Mouse (Mus musculus) heart, embryonic 13.5 days (tissue): ENCODE results near the gene Rpl36. TPM values are rescaled to one million over a fixed set of nuclear protein-coding genes. Genes with fewer than 3 reads are reported as not detected.
"Not testable (repeated sequence)": the region's sequence is repeated elsewhere in the genome, so short reads cannot be mapped to it uniquely, and the experiment has no call there.

Source experiments
- ATAC-seq: fragments of 200-750 bp; cut with Nextera tagmentation; 2 replicates; pipeline ENCODE4 v1.8.0; 2017; ENCODE audit warnings: moderate TSS enrichment; ENCODE audit not compliant: insufficient number of reproducible peaks, low FRiP score, low TSS enrichment; ENCODE audit errors: extremely low read depth
- H3K27ac ChIP-seq: fragments of 300-500 bp; sonication (generic); replicated peaks from 2 replicates; pipeline ENCODE4 v1.5.1; 2015; ENCODE audit warnings: moderate library complexity, mild to moderate bottlenecking, inconsistent platforms
- H3K27me3 ChIP-seq: fragments of 300-500 bp; sonication (generic); replicated peaks from 2 replicates; pipeline ENCODE4 v1.6.1; 2015; ENCODE audit warnings: mild to moderate bottlenecking, inconsistent platforms
- H3K36me3 ChIP-seq: fragments of 300-500 bp; sonication (generic); 2 replicates; pipeline ENCODE4 v1.6.1; 2015; ENCODE audit warnings: mild to moderate bottlenecking, inconsistent platforms
- H3K4me1 ChIP-seq: fragments of 300-500 bp; sonication (generic); 2 replicates; pipeline ENCODE4 v1.6.1; 2015; ENCODE audit warnings: inconsistent platforms
- H3K4me2 ChIP-seq: fragments of 300-500 bp; sonication (generic); 2 replicates; pipeline ENCODE4 v1.6.1; 2015; ENCODE audit warnings: inconsistent platforms, mild to moderate bottlenecking, moderate library complexity
- H3K4me3 ChIP-seq: fragments of 300-500 bp; sonication (generic); 2 replicates; pipeline ENCODE4 v1.5.1; 2015; ENCODE audit warnings: moderate library complexity, mild to moderate bottlenecking, inconsistent platforms
- H3K9ac ChIP-seq: fragments of 300-500 bp; sonication (generic); 2 replicates; pipeline ENCODE4 v1.6.1; 2015; ENCODE audit warnings: inconsistent platforms, mild to moderate bottlenecking, moderate library complexity
- H3K9me3 ChIP-seq: fragments of 300-500 bp; sonication (generic); 2 replicates; pipeline ENCODE4 v1.6.1; 2016; ENCODE audit warnings: inconsistent platforms
- WGBS: fragments of 180-500 bp; shearing (Covaris S2); methylation state at CpG from one replicate; pipeline ENCODE4 v1.1.7; 2015; ENCODE audit warnings: mixed read lengths; 5-methylcytosine and 5-hydroxymethylcytosine counted together
- polyA plus RNA-seq: library from polyadenylated mRNA; unstranded; fragments of >200 nt; fragmentation: Nextera tagmentation; extraction: Ambion mirVana; gene quantifications from 2 replicates; pipeline ENCODE4 v1.2.1, GENCODE M21; 2015

Gene Rpl36
- polyA plus RNA-seq, 1 experiment from 2014 or later, result 1,294 TPM

GRCm38 (mm10) chr17:56609452-56610171, 3.6 kb upstream of the Rpl36 start, which contains the start of gene 2410015M20Rik:
2410015M20Rik (minus strand) TSS chr17:56609771.
- peak within 1 kb of the TSS; percentile 85 for H3K9ac ChIP-seq
- ATAC-seq, result peak; percentile 76
- peaks cover 39% of the 10 kb centered on the region for H3K4me1 ChIP-seq
- under 1% methylated on average over 44 of the region's 44 CpGs for WGBS
- H3K36me3 ChIP-seq, result peaks cover 43% of the 10 kb centered on the region
- peak within 1 kb of the TSS; percentile 82 for H3K27ac ChIP-seq
- peak within 1 kb of the TSS; percentile 64 for H3K4me3 ChIP-seq
- no peaks in the 10 kb centered on the region for H3K9me3 ChIP-seq
- H3K27me3 ChIP-seq, result no peaks in the 10 kb centered on the region
- H3K4me2 ChIP-seq, result peak within 1 kb of the TSS; percentile 78

- Histone ChIP-seq H3K27me3 (no peaks in the 10 kb centered on the region), H3K4me2 (0 out of 2 replicates have a peak overlapping the region, but pooled peaks have one; percentile 39), H3K36me3 (peaks cover 43% of the 10 kb centered on the region), H3K9ac (no peak overlapping the region), H3K4me1 (peaks cover 49% of the 10 kb centered on the region), H3K4me3 (no peak overlapping the region), H3K27ac (no peak overlapping the region), H3K9me3 (no peaks in the 10 kb centered on the region)
- WGBS, result 69% methylated on average over 2 of the region's 2 CpGs
- no peak for ATAC-seq
Observed at GRCm38 (mm10) chr17:56611323-56611722, 1.9 kb upstream of the Rpl36 start.

- WGBS, result 15% methylated on average over 14 of the region's 14 CpGs
- peak overlapping the region; percentile 29 for H3K4me3 ChIP-seq
- H3K27me3 ChIP-seq, result no peaks in the 10 kb centered on the region
- no peak overlapping the region for H3K27ac ChIP-seq
- 0 out of 2 replicates have a peak, but pooled peaks have one; percentile 8 for ATAC-seq
- H3K36me3 ChIP-seq, result peaks cover 43% of the 10 kb centered on the region
- H3K9me3 ChIP-seq, result no peaks in the 10 kb centered on the region
- H3K4me2 ChIP-seq, result peak overlapping the region; percentile 39
- peaks cover 49% of the 10 kb centered on the region for H3K4me1 ChIP-seq
- H3K9ac ChIP-seq, result peak overlapping the region; percentile 45
Observed at GRCm38 (mm10) chr17:56611861-56612564, 1.2 kb upstream of the Rpl36 start.

- not testable (repeated sequence) for H3K27ac ChIP-seq, H3K9me3 ChIP-seq, H3K9ac ChIP-seq, ATAC-seq, H3K27me3 ChIP-seq
- Histone ChIP-seq H3K4me3 (peak overlapping the region; percentile 29; the same call in 1 of the 2 replicates), H3K4me1 (peaks cover 49% of the 10 kb centered on the region), H3K4me2 (peak overlapping the region; percentile 39; the same call in 1 of the 2 replicates), H3K36me3 (peaks cover 43% of the 10 kb centered on the region)
- WGBS, result 69% methylated on average over 10 of the region's 10 CpGs
Observed at GRCm38 (mm10) chr17:56612565-56612939, 664 bp upstream of the Rpl36 start.

GRCm38 (mm10) chr17:56613893-56614292, 677 bp downstream of the Rpl36 start:
- H3K27ac ChIP-seq, result peak overlapping the region; percentile 90
- peaks cover 38% of the 10 kb centered on the region for H3K4me1 ChIP-seq
- not testable (repeated sequence) for H3K27me3 ChIP-seq, ATAC-seq, H3K9me3 ChIP-seq
- WGBS, result under 1% methylated on average over 26 of the region's 26 CpGs
- peak overlapping the region; percentile 96 for H3K9ac ChIP-seq
- peaks cover 49% of the 10 kb centered on the region for H3K36me3 ChIP-seq
- peak overlapping the region; percentile 77 for H3K4me3 ChIP-seq
- H3K4me2 ChIP-seq, result peak overlapping the region; percentile 94

- H3K4me1 ChIP-seq, result peaks cover 38% of the 10 kb centered on the region
- H3K27me3 ChIP-seq, result no peaks in the 10 kb centered on the region
- H3K4me2 ChIP-seq, result peak overlapping the region; percentile 94
- no peak for ATAC-seq
- H3K9me3 ChIP-seq, result no peaks in the 10 kb centered on the region
- 28% methylated on average over 14 of the region's 14 CpGs for WGBS
- peaks cover 55% of the 10 kb centered on the region for H3K36me3 ChIP-seq
- H3K4me3 ChIP-seq, result peak overlapping the region; percentile 77
- H3K9ac ChIP-seq, result peak overlapping the region; percentile 96
- peak overlapping the region; percentile 90 for H3K27ac ChIP-seq
Observed at GRCm38 (mm10) chr17:56614391-56615135, 1.3 kb downstream of the Rpl36 start.

- Histone ChIP-seq H3K27ac (no peak overlapping the region), H3K4me2 (peak overlapping the region; percentile 94), H3K9me3 (no peaks in the 10 kb centered on the region), H3K27me3 (no peaks in the 10 kb centered on the region), H3K9ac (peak overlapping the region; percentile 96), H3K36me3 (peaks cover 62% of the 10 kb centered on the region), H3K4me3 (peak overlapping the region; percentile 77), H3K4me1 (peaks cover 34% of the 10 kb centered on the region)
- ATAC-seq, result no peak
- 83% methylated on average over 11 of the region's 11 CpGs for WGBS
Observed at GRCm38 (mm10) chr17:56615136-56615784, 2.0 kb downstream of the Rpl36 start.

- Histone ChIP-seq H3K27me3 (no peaks in the 10 kb centered on the region), H3K4me3 (no peak overlapping the region), H3K4me2 (no peak overlapping the region), H3K27ac (no peak overlapping the region), H3K9me3 (no peaks in the 10 kb centered on the region), H3K4me1 (peaks cover 31% of the 10 kb centered on the region), H3K9ac (no peak overlapping the region), H3K36me3 (peaks cover 68% of the 10 kb centered on the region)
- WGBS, result 85% methylated on average over 4 of the region's 4 CpGs
- no peak for ATAC-seq
Observed at GRCm38 (mm10) chr17:56615792-56616191, 2.6 kb downstream of the Rpl36 start.

- H3K36me3 ChIP-seq, result peaks cover 77% of the 10 kb centered on the region
- no peak overlapping the region for H3K4me3 ChIP-seq
- H3K4me2 ChIP-seq, result no peak overlapping the region
- H3K27ac ChIP-seq, result no peak overlapping the region
- no peaks in the 10 kb centered on the region for H3K27me3 ChIP-seq
- no peak for ATAC-seq
- H3K4me1 ChIP-seq, result peaks cover 28% of the 10 kb centered on the region
- 83% methylated on average over 3 of the region's 3 CpGs for WGBS
- H3K9me3 ChIP-seq, result no peaks in the 10 kb centered on the region
- H3K9ac ChIP-seq, result no peak overlapping the region
Observed at GRCm38 (mm10) chr17:56616725-56617124, 3.5 kb downstream of the Rpl36 start.

- WGBS, result 90% methylated on average over 8 of the region's 8 CpGs
- Histone ChIP-seq H3K9ac (no peak overlapping the region), H3K9me3 (no peaks in the 10 kb centered on the region), H3K36me3 (peaks cover 86% of the 10 kb centered on the region), H3K4me3 (no peak overlapping the region), H3K4me1 (peaks cover 20% of the 10 kb centered on the region), H3K4me2 (no peak overlapping the region), H3K27me3 (no peaks in the 10 kb centered on the region), H3K27ac (no peak overlapping the region)
- no peak for ATAC-seq
Observed at GRCm38 (mm10) chr17:56617628-56618027, 4.4 kb downstream of the Rpl36 start.

- peak overlapping the region; percentile 98 for H3K4me3 ChIP-seq
- no peaks in the 10 kb centered on the region for H3K27me3 ChIP-seq
- peak overlapping the region; percentile 96 for H3K9ac ChIP-seq
- no peak for ATAC-seq
- no peaks in the 10 kb centered on the region for H3K9me3 ChIP-seq
- H3K27ac ChIP-seq, result no peak overlapping the region
- H3K4me1 ChIP-seq, result peaks cover 25% of the 10 kb centered on the region
- 46% methylated on average over 3 of the region's 3 CpGs for WGBS
- peaks cover 42% of the 10 kb centered on the region for H3K36me3 ChIP-seq
- peak overlapping the region; percentile 98 for H3K4me2 ChIP-seq
Observed at GRCm38 (mm10) chr17:56625495-56625894, 12.3 kb downstream of the Rpl36 start.
